Mouse (Mus musculus) midbrain, embryonic 16.5 days (tissue): ENCODE data around the gene Ccl1. TPM values are rescaled to one million over a fixed set of nuclear protein-coding genes. Genes with fewer than 3 reads are reported as not detected.

ENCODE experiments used
- ATAC-seq: fragments of 200-750 bp; cut with Nextera tagmentation; 2 replicates; pipeline ENCODE4 v1.8.0; 2017; ENCODE audit warnings: moderate TSS enrichment
- H3K27ac ChIP-seq: fragments of 300-500 bp; sonication (generic); 2 replicates; pipeline ENCODE4 v1.5.1; 2014; ENCODE audit warnings: mild to moderate bottlenecking, low read length, mixed read lengths
- H3K27me3 ChIP-seq: fragments of 300-500 bp; sonication (generic); 2 replicates; pipeline ENCODE4 v1.6.1; 2014; ENCODE audit warnings: low read depth, low read length, mixed read lengths; ENCODE audit not compliant: control insufficient read depth, insufficient read depth
- H3K36me3 ChIP-seq: fragments of 300-500 bp; sonication (generic); 2 replicates; pipeline ENCODE4 v1.6.1; 2014; ENCODE audit warnings: mild to moderate bottlenecking, low read length, moderate library complexity, mixed read lengths; ENCODE audit not compliant: control insufficient read depth, insufficient read depth
- H3K4me1 ChIP-seq: fragments of 300-500 bp; sonication (generic); 2 replicates; pipeline ENCODE4 v1.6.1; 2014; ENCODE audit warnings: mild to moderate bottlenecking, low read length, mixed read lengths; ENCODE audit not compliant: control insufficient read depth, insufficient read depth
- H3K4me2 ChIP-seq: fragments of 300-500 bp; sonication (generic); 2 replicates; pipeline ENCODE4 v1.6.1; 2014; ENCODE audit warnings: mild to moderate bottlenecking, low read length, mixed read lengths
- H3K4me3 ChIP-seq: fragments of 300-500 bp; sonication (generic); 2 replicates; pipeline ENCODE4 v1.5.1; 2014; ENCODE audit warnings: low read depth, mild to moderate bottlenecking, low read length, moderate library complexity, mixed read lengths
- H3K9ac ChIP-seq: fragments of 300-500 bp; sonication (generic); 2 replicates; pipeline ENCODE4 v1.6.1; 2014; ENCODE audit warnings: low read depth, low read length, mixed read lengths
- H3K9me3 ChIP-seq: fragments of 300-500 bp; sonication (generic); replicated peaks from 2 replicates; pipeline ENCODE4 v1.6.1; 2014; ENCODE audit warnings: mild to moderate bottlenecking, low read length, mixed read lengths; ENCODE audit not compliant: control insufficient read depth, poor library complexity, severe bottlenecking
- WGBS: fragments of 180-500 bp; shearing (Covaris S2); extraction: QIAGEN DNeasy Blood & Tissue Kit; methylation state at CpG from one replicate; pipeline ENCODE4 v1.1.7; 2014; 5-methylcytosine and 5-hydroxymethylcytosine counted together
- polyA plus RNA-seq: library from polyadenylated mRNA; unstranded; fragments of >200 nt; fragmentation: Nextera tagmentation; extraction: Ambion mirVana; gene quantifications from 2 replicates; pipeline ENCODE4 v1.2.1, GENCODE M21; 2015

Ccl1 gene
- polyA plus RNA-seq, 1 experiment from 2014 or later = 1.1 TPM

DNA sequence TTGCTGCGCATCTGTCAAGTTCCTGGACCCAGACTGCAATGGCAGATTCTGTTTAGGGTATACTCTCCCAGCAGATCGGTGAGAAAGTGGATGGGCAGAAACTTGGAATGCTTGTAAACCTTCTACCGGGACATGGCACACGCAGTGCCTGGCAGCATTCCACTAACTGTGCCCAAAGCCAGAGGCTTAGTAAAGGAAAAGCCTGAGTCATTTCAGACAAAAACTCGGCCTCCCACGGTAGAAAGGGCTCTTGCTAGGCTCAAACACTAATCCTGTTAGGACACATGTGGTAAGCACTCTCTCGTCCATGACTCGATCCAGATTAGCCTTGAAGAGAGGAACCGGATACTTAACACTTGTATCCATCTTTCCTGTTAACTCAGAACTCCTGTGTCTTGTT is 111.7 kb downstream of the Ccl1 start:
- ATAC-seq = no peak
- Histone ChIP-seq H3K9me3 (no peaks in the 10 kb centered on the region), H3K4me3 (no peak overlapping the region), H3K4me2 (no peak overlapping the region), H3K9ac (no peak overlapping the region), H3K27ac (no peak overlapping the region), H3K4me1 (peaks cover 13% of the 10 kb centered on the region), H3K27me3 (no peaks in the 10 kb centered on the region; the same call in 1 of the 2 replicates), H3K36me3 (no peaks in the 10 kb centered on the region)
- WGBS = 39% methylated on average over 9 of the region's 9 CpGs

- H3K4me3 ChIP-seq = no peak overlapping the region
- no peak overlapping the region for H3K9ac ChIP-seq
- ATAC-seq = peak; percentile 67; the same call in 1 of the 2 replicates
- WGBS = 40% methylated on average over 13 of the region's 13 CpGs
- H3K9me3 ChIP-seq = no peaks in the 10 kb centered on the region
- no peaks in the 10 kb centered on the region; the same call in 1 of the 2 replicates for H3K27me3 ChIP-seq
- H3K36me3 ChIP-seq = no peaks in the 10 kb centered on the region
- H3K4me1 ChIP-seq = peaks cover 13% of the 10 kb centered on the region
- peak overlapping the region; percentile 15; the same call in 1 of the 2 replicates for H3K4me2 ChIP-seq
- H3K27ac ChIP-seq = peak overlapping the region; percentile 44
Measured at GRCm38 (mm10) chr11:82189782-82190563, 115.5 kb downstream of the Ccl1 start.

DNA sequence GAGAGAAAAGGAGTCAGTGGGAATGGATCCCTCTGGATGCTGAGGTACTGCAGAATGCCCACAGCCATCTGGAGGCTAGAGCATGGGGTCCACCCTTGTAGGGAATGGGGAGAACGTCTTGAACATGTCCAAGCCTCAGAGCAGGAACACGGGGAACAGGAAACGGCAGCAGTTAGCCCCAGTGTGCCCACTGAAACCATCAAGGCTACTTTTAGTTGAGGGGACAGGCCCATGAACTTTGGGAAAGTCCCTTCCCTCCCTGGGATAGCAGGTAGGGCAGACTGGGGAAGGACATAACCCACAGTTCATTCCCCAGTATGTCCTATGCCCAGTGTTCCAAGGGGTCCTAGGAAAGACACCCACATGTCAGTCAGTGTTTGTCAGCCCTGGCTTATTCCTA is 119.8 kb downstream of the Ccl1 start:
- Histone ChIP-seq H3K9me3 (no peaks in the 10 kb centered on the region), H3K27ac (no peak overlapping the region), H3K27me3 (no peaks in the 10 kb centered on the region), H3K9ac (no peak overlapping the region), H3K4me1 (peaks cover 10% of the 10 kb centered on the region), H3K4me2 (no peak overlapping the region), H3K36me3 (no peaks in the 10 kb centered on the region), H3K4me3 (no peak overlapping the region)
- 95% methylated on average over 3 of the region's 3 CpGs for WGBS
- no peak for ATAC-seq

DNA sequence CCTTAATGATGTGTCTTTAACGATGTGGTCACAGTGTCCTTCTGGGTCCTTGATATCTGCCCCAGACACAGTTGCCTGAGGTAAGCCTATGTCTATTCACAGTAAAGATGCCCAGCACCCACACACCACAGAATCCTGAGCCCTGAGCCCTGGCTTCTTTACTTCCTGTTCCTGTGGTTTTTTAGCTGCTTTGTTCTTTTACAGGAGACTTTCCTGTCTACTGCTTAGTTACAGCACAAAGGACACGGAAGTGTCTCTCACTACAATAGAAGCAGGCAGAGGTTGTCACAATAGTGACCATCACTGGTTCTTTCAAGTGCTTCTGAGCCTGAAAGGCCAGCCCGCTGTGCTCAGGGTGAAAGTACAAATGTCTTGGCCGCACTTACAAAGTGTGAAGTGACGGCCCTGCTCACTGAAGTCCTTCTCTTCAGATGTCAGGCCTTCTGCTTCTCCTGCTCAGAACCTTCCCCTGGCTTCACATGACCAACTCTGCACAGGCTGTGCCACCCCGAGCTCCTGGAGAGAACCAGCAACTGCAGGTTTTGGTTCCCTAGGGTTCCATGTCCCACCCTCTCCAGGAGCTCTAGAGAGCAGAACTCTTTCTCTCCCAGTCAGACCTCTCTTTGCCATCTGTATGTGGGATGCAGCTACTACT is 122.1 kb downstream of the Ccl1 start:
- H3K4me3 ChIP-seq = no peak overlapping the region
- H3K9me3 ChIP-seq = no peaks in the 10 kb centered on the region
- no peak overlapping the region for H3K27ac ChIP-seq
- H3K4me1 ChIP-seq = no peaks in the 10 kb centered on the region
- ATAC-seq = no peak
- 50% methylated on average over 6 of the region's 6 CpGs for WGBS
- no peaks in the 10 kb centered on the region for H3K27me3 ChIP-seq
- H3K36me3 ChIP-seq = no peaks in the 10 kb centered on the region
- no peak overlapping the region for H3K4me2 ChIP-seq
- H3K9ac ChIP-seq = no peak overlapping the region

DNA sequence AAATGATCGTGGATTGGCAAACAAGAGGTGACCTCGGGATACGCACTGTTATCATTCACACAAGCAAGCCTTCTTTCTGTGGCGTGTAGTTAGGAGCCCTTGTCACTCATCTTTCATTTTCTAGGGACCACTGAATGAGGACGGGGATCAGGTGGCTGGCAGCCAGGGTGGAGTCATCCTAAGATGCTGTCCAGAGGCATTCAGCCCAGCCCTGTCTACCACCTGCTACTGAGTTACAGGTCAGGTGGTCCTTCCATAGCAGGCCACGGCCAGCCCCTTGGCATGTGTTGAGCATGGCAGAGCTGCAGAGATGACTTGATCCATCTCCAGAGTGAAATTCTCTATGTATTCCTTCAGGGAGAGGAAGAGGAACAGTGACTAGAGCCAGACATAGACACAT is 123.1 kb downstream of the Ccl1 start:
- Histone ChIP-seq H3K36me3 (no peaks in the 10 kb centered on the region), H3K27me3 (no peaks in the 10 kb centered on the region), H3K9me3 (no peaks in the 10 kb centered on the region), H3K4me3 (no peak overlapping the region), H3K4me1 (no peaks in the 10 kb centered on the region), H3K4me2 (no peak overlapping the region), H3K27ac (no peak overlapping the region), H3K9ac (no peak overlapping the region)
- ATAC-seq = no peak
- WGBS = 88% methylated on average over 6 of the region's 6 CpGs

GRCm38 (mm10) chr11:82181331-82181730 is 124.2 kb downstream of the Ccl1 start:
- no peaks in the 10 kb centered on the region for H3K4me1 ChIP-seq
- no peak for ATAC-seq
- H3K4me3 ChIP-seq = no peak overlapping the region
- H3K27me3 ChIP-seq = no peaks in the 10 kb centered on the region
- H3K4me2 ChIP-seq = no peak overlapping the region
- WGBS = 69% methylated on average over 8 of the region's 8 CpGs
- H3K27ac ChIP-seq = no peak overlapping the region
- H3K9me3 ChIP-seq = no peaks in the 10 kb centered on the region
- H3K36me3 ChIP-seq = no peaks in the 10 kb centered on the region
- H3K9ac ChIP-seq = no peak overlapping the region

- H3K27ac ChIP-seq = no peak overlapping the region
Measured at GRCm38 (mm10) chr11:82178161-82178560, 127.3 kb downstream of the Ccl1 start.

DNA sequence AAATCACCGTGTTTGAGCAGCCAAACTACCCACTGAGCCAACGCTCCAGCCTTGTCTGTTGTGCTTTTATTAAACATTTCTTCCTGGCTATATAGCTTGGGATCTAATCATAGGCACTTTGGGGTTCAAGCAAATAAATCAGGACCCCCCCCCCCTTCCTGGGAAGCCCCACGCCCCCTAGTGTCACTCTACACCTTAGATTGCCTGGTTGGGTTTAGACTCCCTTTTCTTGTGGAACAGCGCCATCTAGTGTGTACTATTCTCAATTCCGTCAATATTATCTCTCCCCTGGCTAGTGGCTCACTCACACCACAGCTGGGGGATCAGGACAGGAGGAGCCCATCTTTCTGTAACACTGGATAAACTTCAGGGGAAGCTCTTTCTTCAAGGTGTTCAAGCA is 127.8 kb downstream of the Ccl1 start:
- ATAC-seq = peak; percentile 66; the same call in 1 of the 2 replicates
- WGBS = 32% methylated on average over 5 of the region's 5 CpGs
- Histone ChIP-seq H3K36me3 (no peaks in the 10 kb centered on the region), H3K4me1 (no peaks in the 10 kb centered on the region), H3K9ac (no peak overlapping the region), H3K27me3 (no peaks in the 10 kb centered on the region), H3K9me3 (no peaks in the 10 kb centered on the region), H3K4me3 (no peak overlapping the region), H3K27ac (no peak overlapping the region), H3K4me2 (no peak overlapping the region)

More at GRCm38 (mm10) chr11:82178161-82178560, 127.3 kb downstream of the Ccl1 start:
- Histone ChIP-seq H3K36me3 (no peaks in the 10 kb centered on the region), H3K4me2 (no peak overlapping the region), H3K4me1 (no peaks in the 10 kb centered on the region), H3K4me3 (no peak overlapping the region), H3K27me3 (no peaks in the 10 kb centered on the region), H3K9me3 (no peaks in the 10 kb centered on the region), H3K9ac (no peak overlapping the region)
- ATAC-seq = no peak
- 79% methylated on average over 5 of the region's 5 CpGs for WGBS

- 22% methylated on average over 3 of the region's 3 CpGs for WGBS
- H3K4me3 ChIP-seq = no peak overlapping the region
- no peaks in the 10 kb centered on the region for H3K9me3 ChIP-seq
- H3K4me1 ChIP-seq = no peaks in the 10 kb centered on the region
- H3K27me3 ChIP-seq = no peaks in the 10 kb centered on the region
- H3K4me2 ChIP-seq = no peak overlapping the region
- no peak overlapping the region for H3K9ac ChIP-seq
- no peak for ATAC-seq
- H3K36me3 ChIP-seq = no peaks in the 10 kb centered on the region
- no peak overlapping the region for H3K27ac ChIP-seq
Measured at GRCm38 (mm10) chr11:82174794-82175193, 130.7 kb downstream of the Ccl1 start.
